Mouse (Mus musculus): Measurements from ENCODE around the gene Kcne2.

Kcne2 gene

DNA sequence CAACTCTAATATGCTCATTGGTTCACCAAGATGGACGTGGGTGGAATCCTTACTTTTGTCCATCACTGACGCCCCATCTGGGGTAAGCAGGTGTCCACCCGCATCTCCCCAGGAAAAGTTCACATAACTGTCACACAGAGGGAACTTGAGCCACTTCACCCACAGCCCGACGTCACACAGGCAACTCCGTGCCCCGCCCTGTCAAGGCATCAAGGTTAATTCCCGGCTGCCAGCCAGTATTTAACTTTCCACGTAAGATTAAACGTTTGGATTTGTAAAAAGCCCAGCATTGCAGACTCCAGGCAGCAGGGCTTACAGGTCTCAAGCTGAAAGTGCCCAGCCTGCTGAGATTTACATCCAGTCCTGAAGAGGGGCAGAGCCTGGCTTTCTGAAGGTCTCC, at the start of gene Kcne2:
TSS of gene Kcne2 (plus strand) at position 289 of the 400 bp plus-strand sequence.
- POLR2A ChIA-PET, result interaction anchor here in 2 of 4 experiments (0.5 to 1.0 kb wide), 3 partner anchors 91 to 414 kb away, joined by 3 read pairs; no protein-coding TSS in a partner anchor
- CTCF ChIA-PET, result interaction anchor here in 1 of 4 experiments (0.7 to 1.2 kb wide), 3 partner anchors 27 to 196 kb away, joined by 3 read pairs; no protein-coding TSS in a partner anchor

DNA sequence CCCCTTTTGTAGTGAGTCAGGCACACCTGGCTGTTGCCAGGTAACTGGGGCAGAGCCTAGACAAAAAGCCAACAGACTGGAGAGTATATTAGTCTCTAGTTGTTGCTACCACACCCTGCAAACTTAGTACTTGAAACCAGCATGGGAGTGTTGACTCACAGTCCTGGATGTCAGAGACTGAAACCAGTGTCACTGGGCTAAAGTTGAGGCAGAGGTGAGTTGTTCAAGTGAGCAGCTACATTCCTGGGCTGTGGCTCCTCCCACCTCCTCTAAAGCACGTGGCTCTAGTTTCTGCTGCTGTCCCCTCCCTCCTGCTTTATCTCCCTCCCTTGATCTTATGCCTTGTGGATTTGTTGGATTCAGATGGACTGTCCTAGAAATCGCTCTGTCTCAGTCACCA, 46.3 kb upstream of the Kcne2 start:
- CTCF ChIA-PET, result interaction anchor here in 1 of 4 experiments (0.6 kb wide), 1 partner anchor 196 kb away, joined by 3 read pairs; no protein-coding TSS in a partner anchor
- POLR2A ChIA-PET, result no interaction called here

DNA sequence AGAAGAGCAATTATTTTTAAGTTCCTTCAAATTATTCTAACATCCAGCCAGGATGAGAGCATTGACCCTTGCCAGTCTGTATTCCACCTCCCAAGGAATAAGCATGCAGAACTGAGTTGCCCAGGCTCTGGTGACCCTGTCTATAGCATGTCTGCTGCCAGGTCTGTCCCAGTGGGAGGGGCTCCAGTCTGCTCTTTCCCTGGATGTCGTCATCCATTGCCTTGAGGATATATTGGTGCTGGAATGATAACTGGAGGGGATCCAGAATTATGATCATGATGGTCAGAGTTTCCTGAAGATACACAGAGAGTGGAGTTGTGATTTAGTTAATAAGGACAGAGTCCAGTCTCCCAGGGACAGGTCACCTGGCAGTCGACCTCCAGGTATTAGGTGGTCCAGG, 45.2 kb upstream of the Kcne2 start:
- ChIA-PET CTCF (no interaction called here), POLR2A (interaction anchor here in 1 of 4 experiments (1.9 kb wide), 1 partner anchor 12 kb away, joined by 6 read pairs; no protein-coding TSS in a partner anchor)

DNA sequence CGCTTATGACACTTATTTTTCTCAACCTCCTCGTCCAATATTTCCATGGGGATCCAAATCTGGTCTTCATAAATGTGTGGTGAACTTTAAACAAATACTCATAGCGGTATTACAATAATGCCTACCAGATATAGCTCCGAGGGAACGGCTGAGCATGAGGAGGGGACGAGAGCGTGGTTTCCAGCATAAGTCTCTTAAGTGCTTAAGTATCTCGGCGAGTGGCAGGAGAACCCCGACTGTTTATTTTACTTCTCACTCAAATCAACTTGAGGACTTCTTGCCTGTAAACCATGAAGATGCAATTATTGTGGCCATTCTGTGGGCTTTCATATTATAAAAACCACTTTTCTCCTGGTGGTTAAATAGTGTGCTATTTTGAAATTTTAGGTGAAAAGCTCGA, 44.5 kb upstream of the Kcne2 start:
- ChIA-PET POLR2A (interaction anchor here in 1 of 4 experiments (1.9 kb wide), 1 partner anchor 13 kb away, joined by 6 read pairs; no protein-coding TSS in a partner anchor), CTCF (interaction anchor here in 2 of 4 experiments (0.6 to 0.8 kb wide), 2 partner anchors 39 to 111 kb away, joined by 3 read pairs; no protein-coding TSS in a partner anchor)

DNA sequence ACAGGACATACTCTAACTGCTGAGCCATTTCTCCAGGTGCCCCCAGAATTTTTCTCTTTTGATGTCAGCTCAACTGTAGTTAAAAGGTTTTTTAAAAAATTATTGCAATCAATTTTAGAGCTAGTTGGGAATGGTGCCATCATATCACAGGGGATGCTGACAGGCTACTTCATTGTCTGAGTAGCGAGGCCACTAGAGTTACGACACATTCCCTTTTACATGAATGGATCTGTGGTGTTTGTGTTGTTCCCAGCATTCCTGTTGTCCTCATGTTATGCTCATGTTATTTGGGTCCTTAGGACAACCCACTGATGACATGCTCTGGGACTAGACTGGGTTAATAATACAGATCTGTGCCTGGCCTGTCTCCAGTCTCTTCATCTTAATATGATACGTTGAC, 42.5 kb upstream of the Kcne2 start:
- POLR2A ChIA-PET, result interaction anchor here in 1 of 4 experiments (0.6 to 1.0 kb wide), 2 partner anchors 25 to 71 kb away, joined by 3 to 7 read pairs; no protein-coding TSS in a partner anchor
- CTCF ChIA-PET, result interaction anchor here in 1 of 4 experiments (0.6 kb wide), 1 partner anchor 314 kb away, joined by 4 read pairs; no protein-coding TSS in a partner anchor

DNA sequence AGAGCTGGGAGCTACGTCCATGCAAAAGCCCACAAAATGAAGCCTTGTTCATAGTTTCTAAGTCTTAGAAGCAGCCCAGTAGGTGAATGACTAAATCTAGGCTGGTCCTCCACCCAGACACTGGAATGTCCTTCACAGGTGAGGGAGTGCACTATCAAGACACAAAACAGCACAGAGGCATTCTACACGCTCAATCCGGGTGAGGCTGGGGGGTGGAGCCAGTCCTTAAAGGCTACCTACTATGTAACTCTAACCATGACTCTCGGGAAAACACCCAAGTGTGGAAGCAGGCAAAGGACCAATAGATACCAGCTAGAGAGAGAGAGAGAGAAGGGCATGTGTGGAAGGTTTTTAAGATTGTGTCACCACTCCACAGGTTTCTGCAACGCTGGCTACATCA, 41.7 kb upstream of the Kcne2 start:
- POLR2A ChIA-PET, result interaction anchor here in 1 of 4 experiments (0.6 to 1.0 kb wide), 2 partner anchors 8 to 26 kb away, joined by 3 to 7 read pairs; no protein-coding TSS in a partner anchor
- CTCF ChIA-PET, result interaction anchor here in 2 of 4 experiments (0.6 kb wide), 2 partner anchors 69 to 315 kb away, joined by 3 to 4 read pairs; no protein-coding TSS in a partner anchor

DNA sequence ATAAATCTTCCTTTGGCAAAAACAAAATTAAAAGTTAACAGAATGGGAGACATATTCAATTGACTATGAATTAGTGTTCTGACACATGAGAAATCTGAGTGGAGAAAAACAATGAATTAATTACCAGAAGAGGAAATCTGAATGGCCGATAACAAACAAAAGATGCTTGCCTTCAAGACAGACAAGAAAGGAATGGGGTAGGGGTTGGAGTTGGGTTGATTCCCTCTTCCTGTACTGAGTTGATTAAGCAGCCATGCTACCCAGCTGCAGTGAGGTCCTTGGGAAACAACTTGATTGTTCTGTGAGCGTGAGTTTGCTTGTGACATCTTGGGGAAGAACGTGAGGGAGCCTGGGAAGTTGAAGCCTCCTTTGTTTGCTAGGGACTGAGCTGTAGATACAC, 37.9 kb upstream of the Kcne2 start:
- POLR2A ChIA-PET, result no interaction called here
- CTCF ChIA-PET, result no interaction called here

DNA sequence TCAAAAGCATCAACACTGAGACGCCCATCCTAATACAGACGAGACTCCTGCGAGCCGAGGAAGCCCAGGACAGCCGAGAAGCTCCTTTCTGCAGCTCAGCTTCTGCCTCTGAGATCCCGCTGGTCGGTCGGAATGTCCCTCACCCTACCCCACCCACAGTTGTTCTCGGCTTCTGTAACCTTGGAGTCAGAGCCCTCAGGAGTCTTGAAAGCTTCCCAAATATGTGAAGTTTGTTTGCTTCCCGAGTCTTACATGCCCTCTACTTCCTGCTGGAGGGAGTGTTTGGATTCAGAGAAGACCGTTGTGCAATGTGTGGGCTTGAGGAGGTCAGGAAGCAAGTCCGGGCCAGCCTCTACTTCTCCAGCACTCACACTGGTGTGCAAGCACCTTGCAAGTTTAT, 24.3 kb upstream of the Kcne2 start:
- ChIA-PET CTCF (no interaction called here), POLR2A (interaction anchor here in 2 of 4 experiments (0.6 to 0.7 kb wide), 2 partner anchors 142 to 1417 kb away, joined by 3 read pairs; no protein-coding TSS in a partner anchor)

DNA sequence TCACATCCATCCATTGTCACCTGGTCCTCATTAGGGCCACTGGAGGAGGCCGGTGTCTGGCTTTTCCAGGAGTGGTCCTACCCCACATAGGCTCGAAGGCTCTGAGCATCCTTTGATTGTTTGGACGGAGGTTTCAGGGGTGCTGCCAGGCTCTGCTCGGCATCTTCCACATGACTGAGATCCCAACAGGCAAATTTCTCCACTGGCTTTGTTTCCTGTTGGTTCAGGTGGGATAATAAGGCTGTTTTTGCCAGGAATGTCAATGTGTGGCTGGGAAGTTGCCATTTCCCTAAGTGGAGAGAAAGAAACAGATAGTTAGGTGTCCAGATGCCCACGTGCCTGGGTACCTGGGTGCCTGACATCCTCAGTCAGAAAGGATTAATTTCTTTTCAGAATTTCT, 17.7 kb upstream of the Kcne2 start:
- CTCF ChIA-PET, result interaction anchor here in 2 of 4 experiments (0.7 kb wide), 2 partner anchors 12 kb away, joined by 3 read pairs; no protein-coding TSS in a partner anchor
- POLR2A ChIA-PET, result no interaction called here

DNA sequence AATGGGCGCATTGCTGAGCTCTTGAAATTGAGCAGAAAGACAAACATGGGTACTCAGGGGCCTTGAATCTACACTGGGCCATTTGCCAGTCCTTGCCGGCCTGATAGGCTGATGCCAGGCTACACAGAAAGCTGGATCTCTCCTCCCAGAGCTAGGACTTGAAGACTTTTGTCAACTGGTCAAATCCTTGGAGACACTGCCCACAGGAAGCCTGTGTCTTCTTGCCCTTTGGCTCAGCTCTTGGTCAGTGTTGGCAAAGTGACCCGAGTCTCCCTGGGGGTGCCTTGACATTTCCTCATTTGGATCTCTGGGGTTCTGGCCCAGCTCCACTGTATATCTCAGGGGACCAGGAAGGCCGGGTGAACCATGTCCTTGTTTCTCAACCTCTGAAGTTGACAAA, 16.7 kb upstream of the Kcne2 start:
- ChIA-PET CTCF (interaction anchor here in 1 of 4 experiments (1.3 kb wide), 1 partner anchor 39 kb away, joined by 4 read pairs; no protein-coding TSS in a partner anchor), POLR2A (no interaction called here)

DNA sequence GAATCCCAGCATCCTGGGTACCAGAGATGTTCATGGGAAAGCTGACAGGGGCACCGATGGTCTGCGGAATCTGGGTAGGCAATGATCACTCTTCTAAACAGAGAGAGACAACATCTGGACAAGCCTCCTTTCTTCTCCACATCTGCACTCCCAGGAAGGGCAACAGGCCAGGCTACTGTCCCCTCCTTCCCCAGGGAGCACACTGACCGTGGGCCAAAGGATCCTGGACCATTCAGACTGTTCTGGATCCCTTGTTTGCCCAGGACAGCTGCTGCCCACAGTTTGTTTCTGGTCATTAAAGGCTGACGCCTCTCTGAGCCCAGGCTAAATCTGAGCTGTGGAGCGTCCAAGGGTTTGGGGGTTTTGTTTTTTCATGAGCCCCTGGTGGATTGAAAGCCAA, 9.5 kb upstream of the Kcne2 start:
- POLR2A ChIA-PET, result no interaction called here
- CTCF ChIA-PET, result no interaction called here

DNA sequence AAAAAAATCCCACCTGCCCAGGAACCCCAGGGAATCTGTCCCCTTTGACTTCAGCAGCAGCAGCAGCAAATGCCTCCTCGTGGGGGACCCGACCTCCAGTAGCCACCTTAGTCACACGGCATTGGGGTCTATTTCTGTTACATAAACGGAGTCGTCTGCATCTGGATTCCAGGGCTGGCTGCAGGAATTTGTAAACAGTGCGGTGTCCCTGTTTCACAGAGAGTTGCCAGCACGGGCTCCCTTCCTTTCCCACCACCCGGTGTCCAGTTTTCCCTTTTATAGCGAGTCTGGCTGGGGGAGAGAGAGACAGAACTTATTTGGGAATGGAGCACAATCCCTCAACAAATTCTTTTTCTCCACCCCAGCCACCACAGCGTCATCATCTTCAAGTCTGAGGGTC, 7.1 kb upstream of the Kcne2 start:
- ChIA-PET POLR2A (no interaction called here), CTCF (no interaction called here)

DNA sequence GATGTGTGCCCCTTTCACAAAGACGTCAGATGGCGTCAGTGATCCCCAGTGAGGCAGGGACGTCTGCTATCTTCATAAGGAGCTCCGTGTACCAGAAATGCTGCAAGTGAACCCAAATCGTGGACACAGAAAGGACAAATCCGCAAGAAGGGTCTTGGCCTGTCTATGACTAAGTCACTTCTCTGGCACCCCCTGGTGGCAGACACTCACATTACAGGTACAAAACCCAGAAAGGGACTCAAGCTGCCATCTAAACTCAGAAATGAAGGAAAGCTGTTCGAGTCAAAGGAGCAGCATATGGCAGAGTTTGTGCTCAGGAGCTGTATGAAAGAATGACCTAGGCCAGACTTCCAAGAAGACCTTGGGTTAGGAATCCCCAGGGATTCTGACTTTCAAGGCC, 5.6 kb upstream of the Kcne2 start:
- ChIA-PET CTCF (interaction anchor here (0.6 to 4.2 kb wide), 75 partner anchors 9 to 1366 kb away, joined by 3 to 41 read pairs (median 4); partner anchors contain the start of genes Donson (in 1 of the 4), Gm49711 (in 1 of the 4), Mrps6 (in 1 of the 4) and Slc5a3 (in 1 of the 4)), POLR2A (interaction anchor here in 3 of 4 experiments (0.5 to 2.1 kb wide), 11 partner anchors 14 to 356 kb away, joined by 3 to 8 read pairs (median 4); partner anchors contain the start of genes Gm49711 (in 1 of the 3), Mrps6 (in 1 of the 3) and Slc5a3 (in 1 of the 3))

DNA sequence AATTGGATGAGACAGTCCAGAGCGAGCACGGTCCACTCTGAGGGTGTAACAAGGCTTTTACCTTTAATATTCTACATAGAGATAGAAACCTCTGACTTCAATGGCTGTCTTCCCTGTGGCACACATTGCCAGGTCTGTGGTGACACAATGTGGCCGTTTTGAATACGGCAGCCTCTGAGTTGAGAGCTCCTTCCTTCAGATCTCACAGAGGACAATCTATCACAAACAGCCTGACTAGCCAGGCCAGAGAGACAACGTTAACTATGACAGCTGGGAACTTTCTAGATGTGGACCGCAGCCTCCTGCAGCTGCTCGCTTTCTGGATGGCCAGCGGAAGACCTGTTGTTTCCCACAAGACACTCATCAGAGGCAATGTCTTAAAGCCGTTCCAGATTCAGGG, 3.4 kb upstream of the Kcne2 start:
- POLR2A ChIA-PET, result no interaction called here
- CTCF ChIA-PET, result interaction anchor here (0.6 to 4.2 kb wide), 8 partner anchors 10 to 363 kb away, joined by 3 to 41 read pairs (median 4); no protein-coding TSS in a partner anchor

DNA sequence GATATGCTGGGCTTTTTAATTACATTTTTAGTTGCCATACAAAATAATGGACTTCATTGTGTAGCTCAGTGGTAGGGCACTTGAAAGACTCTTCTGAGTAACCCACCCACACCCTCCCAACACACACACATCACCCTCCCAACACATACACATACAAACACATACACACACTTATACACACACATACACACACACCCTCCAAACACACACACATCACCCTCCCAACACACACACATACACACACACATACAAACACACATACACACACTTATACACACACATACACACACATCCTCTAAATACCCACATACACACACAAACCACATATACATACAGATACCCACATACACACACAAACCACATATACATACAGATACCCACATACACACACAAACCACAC, 2.1 kb upstream of the Kcne2 start:
- CTCF ChIA-PET, result no interaction called here
- POLR2A ChIA-PET, result no interaction called here

DNA sequence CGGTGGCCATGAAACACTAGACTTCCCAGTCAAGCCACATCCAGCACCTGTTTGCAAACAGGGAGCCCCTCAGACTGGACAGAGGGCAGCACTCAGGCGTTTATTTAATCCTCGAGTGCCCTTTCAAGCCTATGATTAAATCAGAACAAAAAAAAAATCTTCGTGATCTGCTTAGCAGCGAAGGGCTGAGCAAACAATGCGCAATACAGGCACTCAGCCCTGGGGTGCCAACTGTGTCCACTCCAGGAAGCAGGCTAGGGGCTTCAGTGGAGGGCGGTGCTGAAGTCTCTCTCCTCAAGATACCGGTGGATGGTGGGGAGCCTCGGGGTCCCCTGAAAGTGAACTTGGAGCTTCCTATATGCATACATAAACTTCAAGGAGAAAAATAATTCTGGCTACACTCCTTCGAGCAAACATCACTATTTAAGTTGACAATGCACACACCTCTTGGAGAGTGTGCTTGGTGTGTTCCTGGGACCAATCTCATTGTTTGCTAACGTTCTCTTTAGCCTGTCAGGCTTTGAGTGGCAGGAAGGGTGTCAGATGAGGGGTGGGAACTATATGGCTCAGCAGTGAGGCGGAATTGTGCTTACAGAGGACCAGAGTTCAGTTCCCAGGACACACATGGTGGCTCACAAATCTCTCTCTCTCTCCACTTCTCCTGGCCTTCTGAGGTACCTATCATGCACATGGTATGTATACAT, 2.2 kb downstream of the Kcne2 start:
- CTCF ChIA-PET, result interaction anchor here in 2 of 4 experiments (0.6 to 0.9 kb wide), 2 partner anchors 153 to 193 kb away, joined by 3 read pairs; no protein-coding TSS in a partner anchor

DNA sequence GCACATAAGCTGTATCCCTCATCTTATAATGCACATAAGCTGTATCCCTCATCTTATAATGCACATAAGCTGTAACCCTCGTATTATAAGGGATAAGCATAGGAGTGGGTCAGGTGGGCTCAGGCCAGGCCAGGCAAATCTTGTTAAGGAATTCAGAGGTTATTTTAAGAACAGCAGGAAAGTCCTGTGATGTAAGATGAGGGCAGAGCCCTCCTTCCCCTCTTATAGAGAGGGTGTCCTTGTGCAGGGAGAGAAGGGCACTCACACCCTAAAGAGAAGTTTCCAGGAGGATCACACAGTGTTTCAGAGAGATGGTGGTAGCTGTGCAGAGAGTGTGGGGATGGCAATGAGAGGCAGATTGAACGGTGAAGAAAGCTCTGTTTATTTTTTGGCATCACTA, 3.1 kb downstream of the Kcne2 start:
- ChIA-PET POLR2A (interaction anchor here in 1 of 4 experiments (0.6 kb wide), 1 partner anchor 132 kb away, joined by 4 read pairs; no protein-coding TSS in a partner anchor), CTCF (interaction anchor here in 3 of 4 experiments (0.6 to 0.9 kb wide), 3 partner anchors 8 to 192 kb away, joined by 3 to 4 read pairs (median 3); no protein-coding TSS in a partner anchor)

More for the DNA sequence above, 2.2 kb downstream of the Kcne2 start:
- POLR2A ChIA-PET, result interaction anchor here in 1 of 4 experiments (0.6 kb wide), 1 partner anchor 188 kb away, joined by 3 read pairs; no protein-coding TSS in a partner anchor

DNA sequence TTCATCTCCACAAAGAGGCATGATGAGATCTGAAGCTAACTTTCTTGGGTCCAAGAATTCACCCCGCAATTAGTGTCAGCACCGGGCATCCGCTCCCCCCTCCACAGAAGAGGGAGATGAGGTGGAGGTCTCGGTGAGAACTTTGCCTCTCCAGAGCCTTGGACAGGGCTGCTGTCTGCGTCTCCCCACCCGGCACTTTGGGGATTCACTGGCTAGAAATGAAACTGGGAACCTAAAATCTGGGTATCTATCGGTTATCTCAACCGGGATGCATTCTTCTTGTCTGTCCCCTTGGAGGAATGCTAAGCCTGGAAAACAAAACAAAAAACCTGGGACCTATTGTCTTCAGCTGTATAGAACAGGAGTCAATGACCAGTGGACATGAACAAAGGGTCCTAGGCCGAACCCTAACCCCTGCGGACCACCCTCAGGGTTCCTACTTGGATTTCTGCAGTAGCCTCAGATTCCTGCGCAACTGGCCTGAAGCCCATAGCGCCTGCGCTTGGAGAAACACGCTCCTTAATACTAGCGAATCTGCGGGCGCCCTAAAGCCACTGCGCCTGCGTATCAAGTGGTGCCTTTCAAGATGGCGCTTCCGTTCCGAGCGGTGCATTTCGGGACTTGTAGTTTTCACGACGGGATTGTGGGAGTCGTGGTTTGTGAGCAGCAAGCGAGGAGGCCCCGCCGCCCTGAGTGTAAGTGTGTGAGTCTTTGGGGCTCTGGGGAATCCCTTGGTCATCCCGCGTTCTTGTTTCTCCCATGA, 8.6 kb downstream of the Kcne2 start, which contains the start of gene Smim11:
TSS of gene Smim11 (plus strand) at position 638 of the 763 bp plus-strand sequence.
- CTCF ChIA-PET, result interaction anchor here in 1 of 4 experiments (1.3 to 1.4 kb wide), 2 partner anchors 35 to 364 kb away, joined by 3 to 4 read pairs; no protein-coding TSS in a partner anchor
- POLR2A ChIA-PET, result interaction anchor here in 2 of 4 experiments (0.5 to 1.3 kb wide), 2 partner anchors 14 to 774 kb away, joined by 4 to 7 read pairs; no protein-coding TSS in a partner anchor

Data from embryonic stem cell, embryonic (primary cell).